Mouse (Mus musculus) mesoderm, embryonic 11.5 days (tissue): ENCODE measurements around the gene Cacna2d3.

Experiments used
- DNase-seq: peaks from one replicate; pipeline ENCODE4 v3.0.0-alpha.2; 2012; ENCODE audit warnings: low read depth, low spot score

The Cacna2d3 gene

DNA sequence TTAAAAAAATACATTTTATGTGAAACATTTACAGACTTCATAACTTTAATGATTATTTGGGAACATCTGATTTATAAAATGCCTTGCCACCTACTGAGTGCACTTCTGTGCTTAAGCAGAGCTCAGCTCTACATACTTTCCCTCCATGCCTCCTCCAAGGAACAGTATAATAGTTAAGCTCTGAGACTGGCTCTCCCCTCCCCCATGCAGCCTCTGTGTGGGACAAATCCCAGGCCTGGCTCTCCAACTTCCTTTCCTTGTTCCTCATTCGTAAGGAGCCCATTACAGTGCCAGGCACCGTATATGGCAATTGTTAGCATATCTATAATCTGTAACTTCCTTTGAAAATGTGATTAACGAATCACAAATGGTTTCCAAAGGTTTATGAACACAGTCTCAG lies 644.2 kb downstream of the Cacna2d3 start:
- no peak for DNase-seq

GRCm38 (mm10) chr14:29073747-29074146 lies 647.9 kb downstream of the Cacna2d3 start:
- DNase-seq, result no peak

DNA sequence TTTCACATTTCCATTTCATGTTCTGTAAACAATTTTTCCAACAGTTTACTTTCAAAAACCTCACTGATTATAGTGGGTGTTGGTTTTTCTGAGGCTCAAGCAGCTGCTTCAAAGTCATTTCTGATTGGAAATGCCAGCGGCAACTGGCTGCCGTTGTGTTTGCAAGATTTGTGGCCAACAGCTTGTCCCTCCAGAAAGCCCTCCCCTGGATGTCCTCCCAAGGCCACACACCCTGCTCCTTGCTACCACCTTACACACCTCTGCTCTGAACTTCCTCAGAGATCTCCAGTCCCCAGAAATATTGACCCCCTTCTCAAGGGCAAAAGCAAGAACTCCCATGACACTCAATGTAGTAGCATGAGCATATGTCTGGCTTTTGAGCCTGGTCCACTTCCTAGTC lies 659.0 kb downstream of the Cacna2d3 start:
- no peak for DNase-seq

DNA sequence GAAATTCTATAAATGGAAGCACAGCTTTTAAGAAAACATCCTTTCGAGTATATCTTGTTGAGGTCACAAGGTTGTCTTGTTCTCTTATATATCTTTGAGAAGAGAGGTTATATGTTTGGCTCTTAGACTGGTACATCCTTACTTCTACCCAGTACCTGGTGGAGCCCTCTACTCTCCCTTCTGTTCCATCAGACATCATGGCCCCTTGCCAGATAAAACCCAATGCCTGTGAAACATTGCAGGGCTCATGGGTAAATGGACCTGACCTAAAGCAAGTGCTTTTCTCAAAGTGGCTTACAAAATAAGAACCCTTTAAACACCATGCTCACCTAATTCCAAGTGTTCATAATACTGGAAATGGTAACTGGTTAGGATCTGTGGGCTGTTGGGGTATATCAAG lies 660.2 kb downstream of the Cacna2d3 start:
- DNase-seq, result no peak

- no peak for DNase-seq
Measured at GRCm38 (mm10) chr14:29060679-29061078, 661.0 kb downstream of the Cacna2d3 start.

- DNase-seq, result no peak
Measured at GRCm38 (mm10) chr14:29051951-29052835, 669.5 kb downstream of the Cacna2d3 start.

DNA sequence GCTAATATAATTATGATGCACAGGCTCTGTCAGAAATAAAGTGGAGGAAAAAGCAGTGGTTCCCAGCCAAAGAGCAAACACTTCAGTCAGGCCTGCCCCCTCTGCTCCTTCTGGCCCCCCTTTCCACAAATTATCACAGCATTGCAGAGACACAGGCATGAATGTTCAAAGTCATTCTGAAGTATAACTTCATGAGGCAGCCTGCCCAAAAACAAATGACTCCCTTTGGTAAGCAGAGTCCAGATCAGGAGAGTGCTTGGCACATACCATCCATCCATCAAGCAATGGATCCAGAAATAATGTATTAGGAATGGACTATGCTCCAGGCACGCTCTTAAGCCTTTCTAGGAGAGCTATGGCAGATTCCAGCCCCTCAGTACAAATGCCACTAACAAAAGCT lies 679.3 kb downstream of the Cacna2d3 start:
- no peak for DNase-seq

- no peak for DNase-seq
Measured at GRCm38 (mm10) chr14:29041498-29041897, 680.2 kb downstream of the Cacna2d3 start.

GRCm38 (mm10) chr14:29040606-29041364 lies 680.9 kb downstream of the Cacna2d3 start:
- DNase-seq, result no peak

DNA sequence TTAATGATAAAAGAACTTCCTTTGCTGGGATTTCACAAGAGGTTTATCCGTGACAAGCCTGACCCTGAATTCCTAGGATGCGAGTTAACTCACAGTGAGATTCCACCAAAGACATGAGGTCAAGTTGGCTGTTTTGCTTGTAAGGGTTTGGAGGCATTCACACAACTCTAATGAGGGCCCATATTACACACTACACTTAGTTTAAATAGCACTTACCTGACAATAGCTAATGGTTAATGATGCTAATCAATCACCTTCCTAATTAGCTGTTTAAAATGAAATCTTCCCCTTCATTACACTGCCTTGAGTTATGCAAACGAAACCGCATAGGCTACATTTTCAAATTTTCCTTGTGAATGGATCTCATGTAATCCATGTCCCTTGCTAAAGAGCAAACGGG lies 683.4 kb downstream of the Cacna2d3 start:
- no peak for DNase-seq

GRCm38 (mm10) chr14:29031858-29032395 lies 689.7 kb downstream of the Cacna2d3 start:
- DNase-seq, result no peak

DNA sequence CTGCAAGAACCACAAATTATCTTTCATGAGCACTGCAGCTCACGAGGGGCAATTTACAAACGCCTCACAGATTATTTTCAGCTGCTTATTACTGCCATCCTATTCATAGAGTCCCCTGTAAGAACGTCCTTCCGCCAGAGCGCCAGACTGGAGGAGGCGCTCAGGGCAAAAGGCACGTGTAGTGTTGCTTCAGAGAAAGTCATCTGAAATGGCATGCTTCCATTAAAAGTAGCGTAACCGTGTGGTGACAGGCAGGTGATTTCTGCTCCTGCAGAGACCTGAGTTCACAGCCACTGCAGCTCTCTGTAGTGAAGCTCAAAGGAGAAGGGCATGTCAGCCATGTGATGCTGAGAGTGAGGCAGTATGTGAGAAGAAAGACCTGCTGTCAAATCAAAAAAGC lies 691.1 kb downstream of the Cacna2d3 start:
- DNase-seq, result no peak

DNA sequence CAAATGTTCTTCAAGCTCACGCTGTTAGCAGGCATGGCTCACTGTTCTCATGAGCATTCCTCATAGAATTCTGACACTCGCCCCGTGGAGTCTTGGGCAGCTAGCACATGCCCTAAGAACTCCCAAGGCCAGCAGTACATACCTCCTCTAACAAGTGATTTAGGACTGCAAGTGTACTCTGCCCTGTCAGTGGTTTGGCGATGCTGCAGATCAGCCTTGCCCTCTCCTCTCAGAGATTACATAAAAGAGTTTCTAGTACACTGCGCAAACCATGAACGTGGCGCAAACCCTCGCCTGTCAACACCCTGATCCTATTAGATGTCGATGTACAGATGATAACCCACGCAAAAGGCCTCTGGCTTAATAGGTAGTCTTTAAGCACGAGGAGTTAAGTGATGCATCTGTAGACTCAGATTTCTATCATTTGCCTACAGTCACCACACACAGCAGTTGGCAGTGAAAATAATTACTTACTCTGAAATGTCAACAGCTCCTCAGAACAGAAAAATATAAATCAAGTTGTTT lies 691.7 kb downstream of the Cacna2d3 start:
- no peak for DNase-seq

DNA sequence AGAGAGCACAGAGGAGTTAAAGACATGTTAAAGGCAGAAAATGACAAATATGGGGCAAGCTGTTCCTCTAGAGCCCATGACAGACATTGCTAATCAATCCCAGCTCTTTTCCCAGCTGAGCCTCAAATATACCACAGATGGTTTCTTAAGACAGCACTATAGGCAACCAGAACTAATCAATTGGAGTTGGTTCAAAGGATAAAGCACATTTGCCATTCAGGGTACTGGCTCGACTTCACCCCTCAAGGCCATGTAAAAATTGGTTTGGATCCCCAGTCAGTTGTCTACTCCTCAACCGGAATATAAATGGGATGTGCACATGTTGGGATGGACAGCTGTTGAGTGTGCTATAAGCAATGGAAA lies 692.6 kb downstream of the Cacna2d3 start:
- peak; percentile 63 for DNase-seq

DNA sequence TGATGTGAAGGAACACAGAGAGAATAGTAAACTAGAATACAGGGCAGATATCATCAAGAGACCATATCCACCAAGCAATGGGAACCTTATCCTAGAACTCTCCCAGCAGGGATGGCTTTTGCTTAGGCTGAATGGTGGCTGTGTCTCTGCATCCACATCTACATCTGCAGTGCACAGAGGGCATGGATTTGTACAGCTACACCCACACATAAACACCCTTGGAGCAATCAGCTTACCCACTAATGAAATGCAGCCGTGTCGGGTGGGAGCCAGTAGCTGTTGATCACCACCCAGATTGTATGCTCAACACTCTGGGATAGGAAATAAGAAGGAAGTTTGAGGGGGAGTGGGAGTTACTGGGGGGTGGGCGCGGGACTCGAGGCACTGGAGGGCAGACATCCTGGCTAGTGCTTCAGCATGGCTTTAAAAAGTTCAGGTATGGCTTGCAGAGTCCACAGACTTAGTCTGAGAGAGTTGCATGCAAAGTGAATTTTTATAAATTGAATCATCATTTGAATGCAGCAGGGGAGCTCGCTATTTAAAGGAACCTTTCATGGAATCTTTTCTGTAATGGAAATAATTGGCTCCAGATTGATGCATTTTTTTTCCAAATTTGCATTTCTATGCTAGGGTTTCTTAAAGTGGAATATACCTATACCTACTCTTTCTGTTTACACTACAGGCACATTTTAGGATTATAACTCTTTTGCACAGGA lies 693.1 kb downstream of the Cacna2d3 start:
- DNase-seq, result no peak

GRCm38 (mm10) chr14:29027276-29027675 lies 694.4 kb downstream of the Cacna2d3 start:
- no peak for DNase-seq

DNA sequence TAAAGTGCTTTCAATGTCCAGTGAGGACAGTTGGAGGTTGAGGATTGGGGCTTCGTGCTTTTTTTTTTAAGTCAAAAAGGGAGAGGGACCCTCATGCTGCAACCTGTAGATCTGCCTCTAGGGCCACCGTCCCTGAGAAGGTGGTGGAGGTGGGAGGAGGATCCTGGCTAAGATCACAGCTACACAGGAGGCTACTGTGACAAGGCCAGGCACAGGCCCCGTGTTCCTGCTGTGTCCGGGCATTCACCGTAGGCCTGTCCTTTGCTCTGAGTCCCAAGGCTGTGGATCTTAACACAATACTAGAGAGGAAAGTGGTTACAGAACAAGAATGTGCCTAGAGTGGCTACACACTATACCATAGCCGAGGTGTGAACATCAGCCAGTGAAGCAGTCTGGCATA lies 696.3 kb downstream of the Cacna2d3 start:
- no peak for DNase-seq

DNA sequence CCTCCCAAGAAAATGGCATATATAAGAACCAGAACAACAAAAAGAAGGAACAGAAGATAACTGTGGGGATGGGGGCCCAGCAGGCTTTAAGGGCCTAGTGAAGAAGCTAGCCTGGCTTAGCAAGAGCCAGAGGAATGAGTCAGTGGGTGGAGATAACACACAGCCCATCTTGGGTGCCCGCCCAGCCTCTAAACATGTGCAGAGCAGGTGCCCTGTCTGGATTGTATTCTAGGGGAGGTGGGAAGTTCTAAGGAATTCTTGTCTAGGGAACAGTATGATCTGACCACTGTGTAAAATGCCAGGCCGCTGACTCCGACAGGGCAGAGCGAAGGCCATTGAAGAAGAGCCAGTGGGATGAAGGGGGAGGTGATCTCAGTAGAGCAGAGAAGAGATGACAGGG lies 698.4 kb downstream of the Cacna2d3 start:
- no peak for DNase-seq

GRCm38 (mm10) chr14:29021295-29021694 lies 700.4 kb downstream of the Cacna2d3 start:
- no peak for DNase-seq

- no peak for DNase-seq
Measured at GRCm38 (mm10) chr14:29018316-29019000, 703.2 kb downstream of the Cacna2d3 start.

DNA sequence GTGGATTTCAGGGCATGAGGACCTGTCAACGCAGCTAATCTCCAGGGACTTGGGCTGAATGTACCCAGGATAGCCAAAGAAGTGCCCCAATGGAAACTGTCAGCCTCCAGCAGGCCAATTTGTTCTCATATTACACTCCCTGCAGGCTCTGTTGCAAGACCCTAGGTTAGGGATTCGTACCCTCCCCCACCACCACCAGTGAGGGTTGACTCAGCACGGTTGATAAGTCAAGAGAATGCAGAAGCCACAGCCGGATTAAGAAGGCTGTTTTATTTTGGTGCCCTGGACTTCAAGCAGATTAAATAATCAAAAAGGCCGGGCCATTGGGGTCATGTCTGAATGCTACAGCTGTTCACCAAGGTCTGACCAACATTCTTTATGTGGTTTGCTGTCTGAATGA lies 703.8 kb downstream of the Cacna2d3 start, which contains the start of gene Lrtm1:
Gene Lrtm1, plus strand, starts transcription at position 326 of the 400 bp plus-strand sequence.
- peak; percentile 63 for DNase-seq
